28 mouse cellular contexts compared by ENCODE assay signal in the genomic region with DNA sequence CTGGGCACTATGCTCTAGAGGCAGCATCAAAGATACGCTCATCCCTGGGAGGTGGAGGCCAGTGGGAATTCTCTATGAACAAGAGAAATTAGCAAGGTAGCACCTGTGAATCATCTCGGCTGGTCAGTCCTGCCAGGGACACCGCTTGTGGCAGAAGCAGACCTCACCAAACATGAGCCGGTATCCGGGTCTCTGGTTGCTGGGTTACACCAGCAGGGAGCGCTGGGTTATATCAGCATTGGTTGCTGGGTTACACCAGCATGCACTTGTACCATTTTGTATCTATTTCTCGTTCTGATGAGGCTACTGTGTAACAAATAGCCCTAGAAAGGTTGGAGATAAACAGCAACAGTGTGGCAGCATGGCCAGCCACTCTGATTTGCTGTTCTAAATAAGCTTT. TPM values are rescaled to one million over a fixed set of nuclear protein-coding genes. Genes with fewer than 3 reads are reported as not detected.
DNase-seq lines count a peak whose midpoint lies in the region; ATAC-seq and TF ChIP-seq lines count a peak whose summit lies in the region.
"Had no signal": no experiment of that assay in that cellular context is flagged by ENCODE, and none has a peak within 500 bp of the region (broad histone marks: within the 10 kb centered on the region; RNA-seq: fewer than 3 reads in every experiment).

No protein-coding gene starts in this region.

- no peaks in the 10 kb centered on the region for H3K4me1 ChIP-seq in liver, postnatal 0 days (ENCODE audit: insufficient read depth)

- TF ChIP-seq CTCF in liver, postnatal 0 days (IDR thresholded peaks at IDR 0.05; ENCODE audit: low read depth), result peak; percentile 7; the same call in 1 of the 2 replicates
- TF ChIP-seq CTCF in gastrocnemius, adult 2 months (IDR thresholded peaks at IDR 0.05), result no peak

- WGBS in liver, postnatal 0 days (ENCODE audit: insufficient replicate concordance), result 46% methylated on average over 7 of the region's 7 CpGs

- H3K4me2 ChIP-seq in liver, postnatal 0 days (ENCODE audit: low read depth, low read length), result no peak overlapping the region
- H3K4me2 ChIP-seq: heart, embryonic 13.5 days; hindbrain, embryonic 14.5 days; limb, embryonic 15.5 days; lung, embryonic 14.5 days; neural tube, embryonic 13.5 days had no signal

- intact Hi-C loops in gastrocnemius, adult 2 months (cut with DNase I), result no loop called here

- peak; percentile 47 for DNase-seq in cerebellum, adult 9-10 months
- DNase-seq in cerebellum, adult 18-20 months, result no peak
- DNase-seq in liver, postnatal 0 days, result no peak
- DNase-seq in liver, result no peak
- peak; percentile 12 for DNase-seq in CD4-positive helper T cell, adult 2 months (ENCODE audit: low read depth, low spot score)
- peak; percentile 22 for DNase-seq in induced T-regulatory cell, adult 2 months (ENCODE audit: low read depth)
- DNase-seq in Muller cell, postnatal 12 days (ENCODE audit: inconsistent ontology term), result no peak
- no peak for DNase-seq in gastrocnemius, adult 2 months
- DNase-seq: cerebellum, adult 11 months; cerebellum, postnatal 14 days; gastrocnemius, postnatal 36 days; heart, postnatal 10 days; kidney, adult 11 months; kidney, postnatal 14 days; left cerebral cortex, postnatal 4 days; lung, embryonic 14.5 days; lung, postnatal 14 days; thymus, adult 18-20 months; thymus, postnatal 25 days had no signal

- no peaks in the 10 kb centered on the region for H3K9me3 ChIP-seq in liver, postnatal 0 days (ENCODE audit: low read length)
- H3K9me3 ChIP-seq: heart, embryonic 13.5 days; limb, embryonic 15.5 days; neural tube, embryonic 13.5 days had no signal

- H3K9ac ChIP-seq in liver, postnatal 0 days (replicated peaks), result no peak overlapping the region
- H3K9ac ChIP-seq: heart, embryonic 13.5 days; hindbrain, embryonic 14.5 days; limb, embryonic 15.5 days; liver, embryonic 14.5 days; lung, embryonic 14.5 days; neural tube, embryonic 13.5 days had no signal

- H3K36me3 ChIP-seq in liver, postnatal 0 days (replicated peaks; ENCODE audit: insufficient read depth, low read length), result no peaks in the 10 kb centered on the region
- H3K36me3 ChIP-seq: heart, embryonic 13.5 days; limb, embryonic 15.5 days; neural tube, embryonic 13.5 days had no signal

- no peak overlapping the region for H3K4me3 ChIP-seq in liver, postnatal 0 days (ENCODE audit: low read depth, low read length)
- no peak overlapping the region for H3K4me3 ChIP-seq in gastrocnemius, adult 2 months
- H3K4me3 ChIP-seq: heart, embryonic 13.5 days; limb, embryonic 15.5 days; neural tube, embryonic 13.5 days had no signal

- no peak for ATAC-seq in liver, postnatal 0 days
- ATAC-seq: forebrain, embryonic 14.5 days; inflammation-experienced regulatory T-cells, adult 6 months; midbrain, embryonic 16.5 days had no signal

- no peak for TF ChIP-seq EP300 in liver, postnatal 0 days (IDR thresholded peaks at IDR 0.05; ENCODE audit: low read depth)

- H3K27me3 ChIP-seq in liver, postnatal 0 days (ENCODE audit: insufficient read depth, low read length), result no peaks in the 10 kb centered on the region
- H3K27me3 ChIP-seq: neural tube, embryonic 13.5 days had no signal

- no peak overlapping the region for H3K27ac ChIP-seq in liver, postnatal 0 days (ENCODE audit: low read depth)
- H3K27ac ChIP-seq in gastrocnemius, adult 2 months, result no peak overlapping the region
- H3K27ac ChIP-seq: heart, embryonic 13.5 days; hindbrain, embryonic 14.5 days; limb, embryonic 15.5 days; liver, embryonic 14.5 days; neural tube, embryonic 13.5 days had no signal

RNA-seq across cellular contexts. Expression of a gene that starts 17.8 kb away (rescaled TPM):
- polyA plus RNA-seq in liver, postnatal 0 days (2015; fragmentation: Nextera tagmentation; extraction: Ambion mirVana), result 0.04 TPM in 1 of 2 replicates, not detected in the other
- total RNA-seq in gastrocnemius, adult 2 months (2021), result under 1 TPM; 0.08 to 0.36 TPM
- total RNA-seq: hematopoietic stem cell, adult 5-6 weeks had no signal

Comparison
In these comparisons a context has a peak if more than half of its experiments do, and no peak if none do; other contexts are left out.
1. DNase-seq: peak in cerebellum, adult 9-10 months (single experiment), CD4-positive helper T cell, adult 2 months (single experiment) and induced T-regulatory cell, adult 2 months (single experiment); none in cerebellum, adult 18-20 months (0 of 2), liver, postnatal 0 days (single experiment), liver (single experiment), Muller cell, postnatal 12 days (single experiment) and gastrocnemius, adult 2 months (single experiment).